Mouse (Mus musculus) granulocyte monocyte progenitor cell, adult 5-6 weeks (primary cell): ENCODE data around the gene Cmtm5. TPM values are rescaled to one million over a fixed set of nuclear protein-coding genes. Genes with fewer than 3 reads are reported as not detected.
"Not testable (repeated sequence)": the region's sequence is repeated elsewhere in the genome, so short reads cannot be mapped to it uniquely, and the experiment has no call there.

ENCODE experiments used
- ATAC-seq: replicated peaks from 2 replicates; pipeline ENCODE4 v1.8.0; 2016; ENCODE audit warnings: mild to moderate bottlenecking, moderate TSS enrichment, inconsistent platforms; ENCODE audit not compliant: poor library complexity, severe bottlenecking
- total RNA-seq, 2 experiments: library from RNA; stranded (forward) in 1 of 2; stranded (reverse) in 1 of 2; fragments of 200-712, 200-1000 nt in 1 of 2; fragments of >200 nt in 1 of 2; fragmentation: Nextera tagmentation in 1 of 2; gene quantifications; 2 replicates each; pipeline ENCODE4 v1.2.3; 2014 to 2017

The Cmtm5 gene
- total RNA-seq, 2 experiments from 2014 or later: not detected

DNA sequence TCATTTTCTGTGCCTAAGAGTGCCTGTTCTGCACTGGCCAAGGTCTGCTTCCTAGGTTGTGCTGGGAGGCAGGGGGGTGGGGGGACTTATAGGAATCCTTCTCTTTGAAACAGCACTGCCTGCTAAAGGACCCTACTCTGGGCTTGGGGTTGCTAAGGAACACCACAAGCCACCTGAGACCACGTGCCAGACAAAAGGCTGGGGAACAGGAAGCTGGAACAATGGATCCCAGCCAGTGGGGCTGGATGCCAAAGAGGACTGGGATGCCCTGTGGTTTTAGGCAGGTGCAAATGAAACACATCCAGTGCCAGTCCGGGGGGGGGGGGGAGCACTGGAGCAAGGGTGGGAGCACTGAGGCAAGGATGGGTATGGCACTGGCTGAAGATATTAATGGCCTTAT is 5.6 kb upstream of the Cmtm5 start:
- ATAC-seq: no peak

GRCm38 (mm10) chr14:54932645-54933150 is 3.4 kb upstream of the Cmtm5 start, which contains the start of gene Il25:
Gene Il25, plus strand, starts transcription at chr14:54932695.
- ATAC-seq: no peak

DNA sequence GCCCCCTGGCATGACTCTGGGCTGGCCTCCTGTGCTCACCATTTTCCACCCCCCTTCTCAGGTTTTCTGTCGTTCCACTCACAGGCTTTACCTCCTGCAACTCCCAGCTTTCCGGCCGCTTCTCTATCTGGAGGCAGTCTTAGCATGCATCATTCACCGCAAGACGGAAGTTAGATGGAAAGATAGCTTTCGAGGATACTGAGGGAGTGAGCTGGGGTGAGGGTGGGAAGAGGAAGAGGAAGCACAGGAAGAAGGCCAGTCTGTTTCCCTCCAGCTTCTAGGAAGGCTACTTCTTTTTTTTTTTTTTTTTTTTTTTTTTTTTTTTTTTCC is 735 bp downstream of the Cmtm5 start:
- peak; percentile 74 for ATAC-seq

DNA sequence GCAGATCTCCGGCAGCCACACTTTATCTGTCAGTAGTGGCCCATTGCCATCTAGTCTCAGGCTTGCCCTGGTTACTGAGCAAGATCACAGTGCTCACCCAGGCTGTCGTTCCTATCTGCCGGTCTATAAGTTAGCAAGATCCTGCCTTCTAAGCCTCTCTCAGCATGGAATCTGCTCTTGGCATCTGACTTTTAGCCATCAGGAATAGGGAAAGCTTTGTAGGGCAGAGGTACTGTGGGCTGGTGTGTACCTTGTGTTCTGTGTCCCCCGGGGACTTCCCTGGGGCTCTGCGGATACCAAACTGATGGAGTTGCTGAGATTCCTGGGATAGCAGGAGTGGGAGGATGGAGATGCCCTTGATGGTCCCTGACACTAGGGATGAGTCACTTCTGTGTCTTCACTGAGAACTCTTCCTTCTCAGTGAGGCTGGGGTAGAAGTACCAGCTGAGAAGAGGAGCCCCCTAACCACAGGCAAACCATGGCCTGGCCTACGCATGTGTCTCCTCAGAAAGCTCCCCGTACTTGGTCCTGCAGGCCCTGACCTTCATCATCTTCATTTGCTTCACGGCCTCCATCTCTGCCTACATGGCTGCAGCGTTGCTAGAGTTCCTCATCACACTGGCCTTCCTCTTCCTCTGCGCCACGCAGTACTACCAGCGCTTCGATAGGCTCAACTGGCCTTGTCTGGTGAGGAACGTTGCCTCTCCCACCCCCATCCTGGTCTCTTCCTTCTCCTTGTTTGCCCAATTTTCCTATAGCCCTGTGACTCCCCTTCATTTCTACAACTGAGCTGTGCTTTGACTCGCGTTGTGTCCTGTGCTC is 1.5 kb downstream of the Cmtm5 start:
- ATAC-seq: no peak

- ATAC-seq: no peak
Observed at GRCm38 (mm10) chr14:54938431-54939219, 2.6 kb downstream of the Cmtm5 start.

- peak; percentile 53; the same call in 1 of the 2 replicates for ATAC-seq
Observed at GRCm38 (mm10) chr14:54939434-54940175, 3.5 kb downstream of the Cmtm5 start.

GRCm38 (mm10) chr14:54940176-54940530 is 4.1 kb downstream of the Cmtm5 start:
- ATAC-seq: no peak

GRCm38 (mm10) chr14:54941024-54941978 is 5.2 kb downstream of the Cmtm5 start:
- ATAC-seq: no peak

DNA sequence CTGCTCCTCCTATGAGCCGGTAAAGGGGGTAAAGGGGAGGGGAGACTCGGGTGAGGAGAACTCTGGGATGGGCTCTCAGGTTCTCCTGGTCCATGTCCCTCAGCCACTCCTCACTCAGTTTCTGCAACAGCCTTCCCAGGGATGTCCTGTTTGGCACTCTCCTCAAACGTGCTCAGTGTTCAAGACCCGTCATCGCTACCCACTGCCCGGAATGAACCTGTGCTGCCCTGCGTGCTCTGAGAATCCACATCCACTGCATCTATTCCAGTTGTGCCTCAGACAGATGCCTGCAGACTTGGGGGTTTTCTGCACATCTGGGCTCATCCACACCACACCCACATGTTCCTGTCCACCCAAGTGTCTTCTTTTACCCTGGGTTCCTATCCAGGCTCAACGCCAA is 6.4 kb downstream of the Cmtm5 start:
- no peak for ATAC-seq

DNA sequence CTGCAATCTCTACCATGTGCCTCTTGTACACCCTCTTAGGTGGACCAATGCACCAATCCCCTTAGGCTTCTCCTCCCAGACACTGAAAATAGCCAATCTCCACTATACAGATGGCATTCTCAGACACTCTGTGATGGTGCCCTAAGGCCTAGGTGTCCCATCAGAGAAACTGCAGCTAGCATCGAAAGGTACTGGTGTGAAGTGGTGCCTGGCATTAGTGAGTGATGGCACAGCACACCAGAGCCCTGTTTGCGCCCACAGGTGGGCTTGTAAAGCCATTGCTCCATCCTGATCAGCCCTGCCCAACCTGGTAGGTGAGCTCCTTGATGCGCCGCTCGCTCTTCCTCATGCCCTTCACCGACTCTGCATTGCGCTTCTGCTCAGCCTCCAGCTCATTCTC is 7.9 kb downstream of the Cmtm5 start:
- no peak for ATAC-seq

GRCm38 (mm10) chr14:54944939-54945338 is 8.9 kb downstream of the Cmtm5 start:
- no peak for ATAC-seq

GRCm38 (mm10) chr14:54945975-54946704 is 10.1 kb downstream of the Cmtm5 start:
- ATAC-seq: no peak

DNA sequence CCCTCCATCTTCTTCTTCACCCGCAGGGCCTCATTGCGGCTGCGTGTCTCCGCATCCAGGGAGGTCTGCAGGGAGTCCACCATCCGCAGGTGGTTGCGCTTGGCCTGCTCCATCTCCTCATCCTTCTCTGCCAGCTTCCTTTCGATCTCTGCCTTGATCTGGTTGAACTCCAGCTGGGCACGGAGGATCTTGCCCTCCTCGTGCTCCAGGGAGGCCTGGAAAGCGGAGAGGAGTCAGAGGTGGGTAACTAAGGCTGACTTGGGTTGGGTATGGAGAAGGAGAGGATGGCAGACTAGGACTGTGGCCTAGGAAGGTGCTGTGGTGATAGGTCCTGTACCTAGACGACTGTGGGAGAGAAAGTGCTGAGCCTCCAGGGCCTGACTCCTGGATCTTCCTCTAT is 10.9 kb downstream of the Cmtm5 start:
- not testable (repeated sequence) for ATAC-seq

- ATAC-seq: no peak
Observed at GRCm38 (mm10) chr14:54948781-54949180, 12.7 kb downstream of the Cmtm5 start.

- ATAC-seq: no peak
Observed at GRCm38 (mm10) chr14:54950493-54950892, 14.4 kb downstream of the Cmtm5 start.

DNA sequence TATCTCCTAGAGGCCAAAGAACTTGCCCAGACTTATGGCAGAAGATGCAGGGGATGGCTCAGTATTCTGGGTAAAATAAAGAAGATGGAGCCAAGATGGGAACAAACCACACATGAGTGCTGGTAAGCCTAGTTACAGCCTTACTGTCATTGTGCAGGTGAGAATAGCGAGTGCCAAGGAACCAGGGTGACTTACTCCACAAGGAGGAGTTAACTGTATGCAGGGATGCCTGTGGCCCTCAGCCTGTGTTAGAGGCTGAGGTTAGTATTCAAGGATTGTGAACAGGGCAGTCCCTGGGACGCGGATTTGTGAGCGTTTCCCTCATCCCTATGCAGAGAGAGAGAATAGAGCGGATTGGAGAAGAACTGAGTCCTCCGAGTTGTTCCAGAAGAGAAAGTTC is 15.5 kb downstream of the Cmtm5 start:
- ATAC-seq: no peak

DNA sequence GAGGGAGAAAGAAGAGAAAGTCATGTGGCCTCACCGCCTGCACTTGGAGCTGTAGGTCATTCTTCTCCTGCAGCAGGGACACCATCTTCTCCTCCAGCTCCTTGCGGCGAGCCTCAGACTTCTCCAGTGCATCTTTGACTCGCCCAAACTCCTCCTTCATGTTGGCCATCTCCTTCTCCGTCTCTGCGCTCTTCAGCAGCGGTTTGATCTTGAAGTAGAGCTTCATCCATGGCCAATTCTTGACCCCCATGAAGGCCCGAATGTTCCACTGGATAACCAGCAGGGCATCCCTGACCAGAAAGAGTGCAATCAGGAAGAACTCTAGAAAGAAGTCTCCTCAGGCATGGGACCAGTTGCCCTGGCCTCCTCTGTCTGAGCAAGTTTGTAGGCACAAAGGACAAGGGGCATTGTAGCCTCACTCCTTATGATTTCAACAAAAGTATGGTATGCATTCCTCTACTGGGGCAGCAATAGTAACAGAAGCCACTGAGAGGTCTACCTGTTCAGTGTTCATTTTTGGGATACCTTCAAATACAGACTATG is 17.7 kb downstream of the Cmtm5 start:
- ATAC-seq: no peak

- no peak for ATAC-seq
Observed at GRCm38 (mm10) chr14:54954474-54954873, 18.4 kb downstream of the Cmtm5 start.

- no peak for ATAC-seq
Observed at GRCm38 (mm10) chr14:54955481-54955880, 19.4 kb downstream of the Cmtm5 start.
